Mouse (Mus musculus) midbrain, embryonic 13.5 days (tissue): ENCODE data around the gene Haus7. TPM values are rescaled to one million over a fixed set of nuclear protein-coding genes. Genes with fewer than 3 reads are reported as not detected.

Experiments used
- polyA plus RNA-seq: library from polyadenylated mRNA; unstranded; fragments of >200 nt; fragmentation: Nextera tagmentation; extraction: Ambion mirVana; gene quantifications from 2 replicates; pipeline ENCODE4 v1.2.1, GENCODE M21; 2015

Gene Haus7
- polyA plus RNA-seq, 1 experiment from 2014 or later: 72.8 TPM

Other genes with a start within 250 kb of the Haus7 start
- 0.90 and 1.0 TPM in 2 replicates for gene Xlr4b, start 244.7 kb downstream of the Haus7 start, polyA plus RNA-seq
- gene F8a, start 230.8 kb downstream of the Haus7 start, polyA plus RNA-seq: 29.6 and 34.5 TPM in 2 replicates
- gene Xlr4c, start 215.9 kb downstream of the Haus7 start, polyA plus RNA-seq: 0.39 TPM in 1 of 2 replicates, not detected in the other
- 0.13 and 0.23 TPM in 2 replicates for gene Xlr3c, start 193.7 kb downstream of the Haus7 start, polyA plus RNA-seq
- not detected in 2 replicates for gene Xlr5a, start 166.1 kb downstream of the Haus7 start, polyA plus RNA-seq
- not detected in 2 replicates for gene Xlr5c, start 166.1 kb downstream of the Haus7 start, polyA plus RNA-seq
- gene Gm45015, start 122.2 kb downstream of the Haus7 start, polyA plus RNA-seq: not detected in 2 replicates
- gene Zfp275, start 116.4 kb downstream of the Haus7 start, polyA plus RNA-seq: 11.5 and 12.2 TPM in 2 replicates
- gene Gm18336, start 60.3 kb downstream of the Haus7 start, polyA plus RNA-seq: not detected in 2 replicates
- gene Zfp92, start 47.9 kb downstream of the Haus7 start, polyA plus RNA-seq: 0.63 and 0.80 TPM in 2 replicates
- not detected in 2 replicates for gene Trex2, start 23.7 kb downstream of the Haus7 start, polyA plus RNA-seq
- gene Bgn, start 24.6 kb upstream of the Haus7 start, polyA plus RNA-seq: 16.7 and 21.2 TPM in 2 replicates
- gene Atp2b3, start 44.0 kb upstream of the Haus7 start, polyA plus RNA-seq: 2.6 and 2.8 TPM in 2 replicates
- 0.79 and 1.2 TPM in 2 replicates for gene Dusp9, start 180.4 kb upstream of the Haus7 start, polyA plus RNA-seq
- gene Pnck, start 201.1 kb upstream of the Haus7 start, polyA plus RNA-seq: 91.5 and 99.5 TPM in 2 replicates
- gene Slc6a8, start 214.1 kb upstream of the Haus7 start, polyA plus RNA-seq: 6.3 and 6.4 TPM in 2 replicates